Mouse (Mus musculus): ENCODE measurements at regions not wholly inside any gene's neighbourhood (a gene's known extent, or its start where the extent isn't known, plus 50 kb on each side); places are given as distances from the start of the nearest gene placed in this dataset.

GRCm38 (mm10) chr2:92747406-92747805 lies 147.9 kb downstream of the Chst1 start:
- TF ChIP-seq CTCF (IDR thresholded peaks at IDR 0.05; ENCODE audit: borderline replicate concordance, extremely low read depth, insufficient read depth, insufficient read length) (no peak), POLR2A (IDR thresholded peaks at IDR 0.05; ENCODE audit: borderline replicate concordance, extremely low read depth, insufficient read depth, insufficient read length, poor library complexity, severe bottlenecking) (no peak)

Data from brain, embryonic 14.5 days (tissue).